Mouse (Mus musculus) adrenal gland, adult 2 months (tissue): ENCODE data around the gene Prkcz. TPM values are rescaled to one million over a fixed set of nuclear protein-coding genes. Genes with fewer than 3 reads are reported as not detected.
"Not testable (repeated sequence)": the region's sequence is repeated elsewhere in the genome, so short reads cannot be mapped to it uniquely, and the experiment has no call there.

Experiments used
- DNase-seq: peaks from one replicate; pipeline ENCODE4 v3.0.0; 2021
- polyA plus RNA-seq: library from polyadenylated mRNA; depleted of rRNA; stranded (reverse); fragments of >200 nt; gene quantifications from 2 replicates; pipeline ENCODE4 v1.2.3, GENCODE M21; 2012
- total RNA-seq, 2 experiments: library from RNA; stranded (reverse); gene quantifications; 2 replicates each; pipeline ENCODE4 v1.2.3; 2021

Prkcz gene
- total and polyA plus RNA-seq, 3 experiments = 4.0 to 6.0 (median 4.7) TPM

DNA sequence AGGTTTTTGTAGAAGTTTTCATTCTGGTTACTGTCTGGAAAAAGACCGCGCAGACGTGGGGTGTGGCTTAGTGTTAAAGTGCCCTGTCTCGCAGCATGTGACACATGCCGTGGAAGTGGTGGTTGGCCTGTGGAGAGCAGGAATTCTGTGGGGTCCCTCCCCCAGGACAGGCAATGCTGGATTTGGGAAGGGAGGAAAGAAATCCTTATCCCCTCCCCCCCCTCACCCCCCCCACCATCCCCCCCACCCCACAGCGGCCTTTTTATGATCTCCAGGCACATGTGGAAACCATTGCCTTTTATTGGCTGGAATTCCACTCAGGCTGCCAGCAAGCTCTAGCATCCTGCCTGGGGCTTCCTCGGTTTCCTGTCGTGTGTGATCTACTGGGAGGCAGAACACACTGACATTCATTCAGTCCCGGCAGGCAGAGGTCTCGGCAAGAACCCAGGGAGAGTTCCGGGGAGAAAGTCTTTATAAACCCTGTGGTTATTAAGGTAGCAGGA, 78.1 kb downstream of the Prkcz start:
- no peak for DNase-seq

DNA sequence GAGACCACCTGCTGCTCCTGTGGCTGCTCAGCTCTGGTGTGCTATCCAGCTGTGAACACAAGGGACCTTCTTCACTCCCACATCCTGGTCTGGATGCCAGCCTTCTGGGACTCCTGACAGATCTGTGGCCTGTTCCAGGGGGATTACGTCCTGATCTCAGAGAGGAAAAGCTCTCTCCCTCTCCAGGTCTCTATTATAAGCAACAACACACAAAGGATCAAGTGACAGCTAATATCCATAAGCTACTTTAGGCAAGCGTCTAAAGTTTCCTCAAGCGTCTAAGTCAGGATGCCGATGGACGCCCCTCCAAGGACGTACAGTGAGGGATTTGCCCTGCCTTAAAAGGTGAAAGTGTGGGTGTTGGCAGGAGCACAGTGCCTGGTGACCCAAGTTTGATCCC, 78.9 kb downstream of the Prkcz start:
- DNase-seq = no peak

DNA sequence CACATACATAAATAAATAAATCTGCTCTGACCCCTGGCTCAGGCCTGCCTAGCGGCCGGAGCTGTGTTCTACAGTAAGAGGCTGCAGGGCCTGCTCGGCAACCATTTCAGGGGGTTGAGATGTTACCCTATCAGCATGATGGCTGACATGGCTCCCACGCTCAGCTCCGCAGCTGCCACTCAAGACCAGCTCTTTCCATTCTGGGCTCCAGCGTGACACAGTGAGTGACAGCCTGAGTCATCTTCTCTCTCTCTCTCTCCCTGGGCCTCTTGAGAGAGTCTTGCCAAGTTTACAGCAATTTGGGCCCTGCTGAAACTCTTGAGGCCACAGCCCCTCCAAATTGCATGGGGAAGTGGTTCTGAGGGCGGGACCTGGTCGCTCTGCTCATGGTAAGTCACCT, 79.5 kb downstream of the Prkcz start:
- peak; percentile 24 for DNase-seq

DNA sequence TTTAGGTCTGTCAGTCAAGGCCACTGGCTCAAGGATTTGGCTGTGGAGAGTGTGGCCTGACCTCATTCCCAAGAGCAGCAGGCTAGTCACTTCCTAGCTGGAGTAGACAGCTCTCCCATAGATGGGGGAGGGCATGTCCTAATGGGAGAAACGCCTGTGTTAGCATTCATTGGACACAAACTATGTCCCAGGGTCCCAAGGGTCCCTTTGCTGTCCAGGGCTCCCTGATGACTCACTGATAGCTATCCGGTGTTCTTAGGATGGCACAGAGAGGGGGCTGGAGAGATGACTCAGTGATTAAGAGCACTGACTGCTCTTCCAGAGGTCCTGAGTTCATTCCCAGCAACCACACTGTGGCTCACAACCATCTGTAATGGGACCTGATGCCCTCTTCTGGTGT, 79.9 kb downstream of the Prkcz start:
- DNase-seq = peak; percentile 12

DNA sequence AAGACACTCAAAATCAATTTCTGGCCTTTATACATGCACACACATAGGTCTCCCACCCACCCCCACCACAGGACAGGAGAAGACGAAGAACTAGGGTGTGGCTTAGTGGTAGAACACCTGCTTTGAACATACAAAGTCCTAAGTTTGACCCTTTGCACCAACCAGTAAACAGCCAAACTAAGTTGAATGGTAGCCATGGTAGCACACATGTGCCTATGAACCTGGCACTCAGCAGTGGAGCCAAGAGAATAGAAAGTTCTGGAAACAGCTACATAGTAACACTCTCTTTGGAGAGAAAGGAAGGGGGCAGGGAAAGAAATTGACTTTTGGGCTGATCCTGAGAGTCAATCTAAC, 80.4 kb downstream of the Prkcz start:
- DNase-seq = no peak

DNA sequence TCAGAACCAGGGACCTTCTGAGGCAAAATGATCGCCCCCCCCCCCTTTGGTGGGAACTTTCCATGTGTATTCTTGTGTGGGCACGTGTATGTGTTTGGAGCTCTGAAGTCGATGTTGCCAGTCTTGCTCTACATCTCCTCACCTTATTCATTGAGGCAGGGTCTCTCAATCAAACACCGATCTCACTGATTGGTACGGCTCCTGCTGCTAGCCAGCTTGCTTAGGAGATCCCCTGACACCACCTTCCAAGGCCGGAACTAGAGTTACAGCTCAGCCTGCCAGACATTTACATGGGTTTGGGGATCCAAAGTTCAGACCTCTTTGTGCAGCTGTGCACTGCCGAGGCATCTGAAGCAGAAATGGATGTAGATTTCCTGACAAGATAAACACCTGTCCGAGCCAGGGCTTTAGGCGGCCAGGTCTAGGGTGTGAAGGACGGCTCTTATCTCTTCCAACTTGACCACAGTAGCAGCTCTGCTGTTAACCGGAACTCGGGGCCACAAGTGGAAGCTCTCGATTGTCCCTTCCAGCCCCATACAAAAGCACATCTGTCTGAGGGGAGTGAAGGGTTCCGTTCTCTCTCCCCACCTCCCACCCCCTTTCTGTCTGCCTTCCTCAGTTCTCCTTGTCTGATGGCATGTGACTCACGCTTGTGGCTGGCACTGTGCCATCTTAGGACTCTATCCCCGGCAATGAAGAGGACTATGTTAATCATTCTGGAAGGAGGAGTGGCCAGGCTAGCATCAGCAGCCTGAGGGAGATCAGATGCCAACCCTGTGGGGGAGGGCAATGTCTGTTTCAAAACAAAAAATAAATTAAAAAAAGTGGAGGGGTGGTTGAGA, 81.0 kb downstream of the Prkcz start:
- DNase-seq = peak; percentile 80

DNA sequence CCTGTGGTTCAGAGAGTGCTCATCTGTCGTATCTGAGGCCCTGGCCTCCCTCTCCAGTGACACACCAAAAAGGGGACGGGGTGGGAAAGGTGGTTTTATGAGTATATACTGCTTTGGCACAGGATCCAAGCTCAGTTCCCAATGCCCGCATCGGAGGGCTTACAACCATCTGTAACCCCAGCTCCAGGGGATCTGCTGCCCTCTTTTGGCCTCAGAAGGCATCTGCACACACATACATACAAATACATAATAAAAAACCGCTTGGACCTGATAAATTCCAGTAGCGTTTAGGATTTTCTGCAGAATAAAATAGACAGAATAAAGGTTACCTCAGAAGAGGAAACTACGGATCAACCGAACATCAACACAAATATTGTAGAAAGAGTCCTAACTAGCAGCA, 82.1 kb downstream of the Prkcz start:
- DNase-seq = no peak

DNA sequence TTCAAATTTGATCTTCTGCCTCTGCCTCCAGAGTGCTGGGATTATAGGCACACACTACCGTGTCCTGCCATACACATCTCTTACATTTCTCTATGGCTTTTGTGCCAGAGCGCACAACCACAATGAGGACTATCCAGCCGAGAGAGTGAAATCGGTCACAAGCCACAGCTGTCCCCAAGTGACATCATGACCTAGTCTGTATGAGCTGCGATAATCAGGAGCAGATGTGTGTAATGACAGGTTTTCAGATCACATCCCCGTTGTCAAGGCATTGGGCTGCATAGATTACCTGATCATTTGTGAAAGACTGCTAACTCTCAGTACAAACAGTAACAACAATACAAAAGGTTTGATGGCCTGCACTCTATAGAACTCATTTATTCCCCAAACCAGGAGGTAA, 83.2 kb downstream of the Prkcz start:
- no peak for DNase-seq

DNA sequence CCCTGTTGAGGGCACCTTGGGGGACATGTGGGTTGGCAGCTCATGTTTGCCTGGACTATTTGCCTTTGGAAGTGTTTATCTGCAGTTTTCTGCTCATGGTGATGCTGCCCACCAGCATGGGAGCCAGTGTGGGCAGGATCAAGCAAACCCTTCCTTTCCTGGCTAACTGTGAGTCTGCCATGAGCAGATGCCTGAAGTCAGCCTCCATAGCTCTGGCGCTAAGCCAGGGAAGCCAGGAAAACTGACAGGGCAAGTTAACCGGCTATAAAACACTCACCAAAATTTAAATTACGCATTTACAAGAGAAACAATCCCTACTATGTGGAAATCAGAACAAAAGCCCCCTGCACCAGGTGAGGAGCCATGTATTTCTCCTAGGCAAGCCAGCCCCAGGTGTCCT, 86.3 kb downstream of the Prkcz start:
- DNase-seq = no peak

DNA sequence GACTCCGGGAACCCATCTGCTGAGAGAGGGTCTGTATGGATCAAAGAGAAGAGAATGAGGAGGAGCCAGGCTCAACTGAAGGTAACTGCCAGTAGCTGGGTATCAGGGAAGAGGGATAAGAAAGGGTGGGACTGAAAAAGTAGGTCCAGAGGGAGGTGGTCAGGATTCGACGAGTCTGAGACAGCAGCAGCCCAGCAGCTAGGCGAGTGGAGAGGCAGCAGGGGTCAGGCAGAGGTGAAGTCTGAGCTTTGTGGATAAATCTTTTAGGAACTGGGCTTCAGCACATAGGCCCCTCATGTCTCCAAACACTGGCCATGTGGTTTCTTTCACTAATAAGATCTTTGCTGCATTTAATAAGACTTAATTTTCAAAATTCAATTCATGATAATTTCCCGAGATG, 86.7 kb downstream of the Prkcz start:
- DNase-seq = no peak

DNA sequence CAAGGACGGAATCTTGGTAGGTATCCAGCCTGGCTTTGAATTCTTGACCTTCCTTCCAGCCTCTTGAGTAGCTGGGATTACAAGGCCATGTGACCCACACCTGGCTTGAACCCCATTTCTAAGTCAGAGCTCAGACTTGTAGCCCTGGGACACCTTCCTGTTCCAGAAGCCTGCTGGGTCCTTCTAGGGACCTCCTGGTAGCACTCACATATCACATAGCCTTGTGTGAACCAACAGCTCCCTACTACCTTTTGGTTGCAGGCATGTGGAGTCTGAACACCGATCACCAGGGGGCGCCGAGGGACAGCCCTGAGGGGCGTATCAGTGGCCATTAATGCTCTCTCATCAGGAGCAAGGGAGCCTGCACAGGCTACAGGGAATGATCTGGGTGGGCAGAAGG, 92.8 kb downstream of the Prkcz start:
- DNase-seq = peak; percentile 71

DNA sequence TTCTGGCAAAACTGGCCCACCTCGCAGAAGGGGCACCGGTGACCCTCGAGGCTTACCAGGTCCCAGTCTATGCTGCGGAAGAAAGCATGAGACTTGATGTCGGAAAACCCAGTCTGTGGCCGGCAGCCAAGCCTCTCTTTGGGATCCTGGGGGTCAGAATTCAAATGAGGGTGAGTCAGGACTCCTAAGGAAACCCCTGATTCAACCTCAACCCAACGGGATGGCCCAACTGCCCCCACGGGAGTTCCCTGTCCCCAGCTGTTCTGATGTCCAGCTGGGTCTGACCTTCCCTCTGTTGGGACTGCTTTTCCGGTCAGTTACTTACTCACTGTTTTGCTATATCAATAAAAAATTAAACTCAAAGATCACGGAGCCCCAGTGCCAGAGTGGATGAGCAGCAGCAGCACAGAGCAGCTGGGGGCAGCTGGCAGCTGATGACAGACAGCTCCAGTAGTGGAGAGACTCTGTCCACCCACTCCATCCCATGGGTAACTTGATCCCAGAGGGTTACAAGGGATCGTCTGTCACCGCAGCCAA, 93.5 kb downstream of the Prkcz start:
- peak; percentile 16 for DNase-seq

DNA sequence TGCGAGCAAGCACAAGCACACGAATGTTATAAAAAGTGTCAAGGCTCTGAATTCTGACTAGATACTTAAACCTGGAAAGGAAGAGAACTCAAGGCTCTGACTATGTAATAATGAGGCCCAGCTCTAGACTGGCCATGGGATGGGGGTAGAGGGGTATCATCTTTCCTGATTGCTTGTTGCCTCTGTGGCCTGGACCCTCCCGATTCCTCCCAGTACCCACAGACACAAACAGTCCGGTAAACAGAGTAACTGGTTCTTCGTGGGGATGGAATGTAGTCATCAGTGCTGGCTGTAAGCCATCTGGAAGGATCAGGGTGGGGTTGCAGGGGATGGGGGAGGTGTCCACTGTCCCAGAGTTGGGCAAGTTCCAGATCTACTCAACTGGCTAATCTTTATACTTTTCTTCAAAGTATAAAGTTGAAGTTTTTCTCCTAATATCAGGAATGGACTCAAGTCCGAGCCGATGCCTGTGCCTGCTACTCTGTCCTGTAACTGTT, 94.1 kb downstream of the Prkcz start:
- DNase-seq = peak; percentile 18

DNA sequence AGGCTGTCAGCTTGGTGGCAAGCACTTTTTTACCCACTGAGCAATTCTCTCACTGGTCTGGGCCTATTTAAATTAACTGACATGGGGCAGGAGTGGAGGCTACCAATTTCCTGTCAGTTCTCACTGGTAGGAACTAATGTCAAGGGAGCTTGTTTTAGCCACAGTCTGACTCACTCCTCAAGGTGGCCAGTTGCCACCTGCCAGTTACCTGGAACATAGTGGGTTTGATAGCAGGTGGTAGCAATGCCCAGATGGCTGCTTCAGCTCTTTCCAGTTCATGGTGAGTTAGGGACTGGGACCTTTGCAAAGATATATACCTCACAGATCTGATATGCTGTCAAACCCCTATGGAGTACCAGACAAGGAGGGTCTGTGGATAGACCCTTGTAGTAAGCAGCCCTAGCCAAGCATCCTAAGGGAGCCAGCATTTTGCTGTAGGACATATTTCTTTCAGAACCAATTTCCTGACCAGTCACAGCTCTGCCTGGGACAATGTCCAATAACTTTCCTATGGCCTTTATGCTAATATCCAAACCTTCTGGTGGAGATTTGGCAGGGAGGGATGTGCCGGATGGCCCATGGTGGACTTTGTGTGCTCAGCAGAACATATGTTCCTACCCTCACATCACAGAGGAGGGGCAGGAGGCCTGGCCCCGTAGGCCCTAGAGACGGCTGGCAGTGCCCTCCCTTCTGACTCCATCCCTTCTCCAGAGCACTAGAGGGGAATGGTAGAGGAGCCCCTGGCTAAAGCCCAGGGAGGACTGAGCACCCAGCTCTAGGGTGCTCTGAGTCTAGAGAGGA, 96.4 kb downstream of the Prkcz start:
- no peak for DNase-seq

DNA sequence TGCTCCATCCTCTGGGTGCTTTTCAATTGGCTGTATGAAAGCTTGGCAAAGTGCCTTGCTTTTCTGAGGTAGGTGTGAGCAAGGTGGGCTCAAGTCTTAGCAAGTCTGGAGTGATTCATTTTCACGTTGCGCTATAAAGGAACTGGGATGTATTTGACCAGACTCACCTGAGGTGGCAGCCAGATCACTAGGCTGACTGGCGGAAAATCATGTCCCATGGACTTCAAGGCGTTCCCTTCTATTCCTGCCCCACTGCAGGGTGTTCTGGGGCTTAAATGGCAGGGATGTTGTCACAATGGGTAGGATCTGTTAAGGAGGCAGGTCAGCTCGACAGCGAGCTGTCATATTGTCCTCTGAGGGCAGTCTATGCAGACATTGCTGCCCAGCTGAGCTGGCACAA, 108.9 kb downstream of the Prkcz start:
- no peak for DNase-seq

DNA sequence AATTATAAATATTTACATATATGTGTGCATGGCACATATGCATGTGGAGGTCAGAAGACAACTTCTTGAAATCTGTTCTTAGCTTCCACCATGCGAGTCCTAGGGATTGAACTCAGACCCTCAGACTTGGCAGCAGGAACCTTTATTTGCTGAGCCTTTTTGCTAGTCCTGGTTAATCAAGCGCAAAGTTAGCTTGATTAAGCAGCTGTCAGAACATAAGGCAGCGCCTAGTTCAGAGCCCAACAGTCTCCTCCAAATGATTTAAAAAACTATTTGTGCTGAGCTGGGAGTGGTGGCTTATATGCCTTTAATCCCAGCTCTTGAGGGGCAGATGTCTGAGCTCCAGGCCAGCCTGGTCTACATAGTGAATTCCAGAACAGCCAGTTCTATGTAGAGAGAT, 110.0 kb downstream of the Prkcz start:
- DNase-seq = no peak

DNA sequence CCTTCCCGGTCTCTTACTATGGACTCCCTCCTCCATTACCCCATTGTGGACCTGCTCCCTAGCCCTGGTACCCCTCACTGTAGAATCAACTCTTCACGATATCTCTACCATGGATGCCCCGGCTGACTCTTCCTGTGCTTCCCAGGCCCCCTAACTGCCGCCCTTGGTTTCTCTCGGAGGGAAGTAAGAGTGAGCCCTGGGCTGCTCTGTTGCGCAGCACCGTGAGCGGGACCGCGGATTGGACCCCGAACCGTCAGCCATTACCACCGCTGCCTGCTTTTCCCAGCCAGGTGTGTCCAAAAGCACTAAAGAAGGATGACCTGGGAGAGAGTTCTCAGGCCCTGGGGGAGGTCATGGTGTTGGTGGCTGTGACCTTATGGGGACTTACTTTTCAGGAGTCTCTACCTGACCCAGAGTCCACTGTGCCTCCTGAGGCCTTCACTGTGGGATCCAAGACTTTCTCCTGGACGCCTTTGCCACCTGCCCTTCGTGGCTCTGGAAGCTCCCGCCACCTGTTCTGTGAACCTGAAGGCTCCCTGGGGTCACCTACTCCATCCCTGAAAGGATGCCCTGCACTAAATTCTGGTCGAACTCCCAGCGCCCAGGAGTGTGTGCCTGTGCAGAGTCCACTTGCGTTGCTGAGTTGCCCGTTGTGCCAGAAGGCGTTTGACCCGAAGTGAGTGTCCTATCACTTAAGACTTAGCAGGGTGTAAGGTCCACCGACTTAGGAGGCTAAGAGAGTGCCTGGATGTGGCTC, 110.6 kb downstream of the Prkcz start:
- DNase-seq = peak; percentile 53

DNA sequence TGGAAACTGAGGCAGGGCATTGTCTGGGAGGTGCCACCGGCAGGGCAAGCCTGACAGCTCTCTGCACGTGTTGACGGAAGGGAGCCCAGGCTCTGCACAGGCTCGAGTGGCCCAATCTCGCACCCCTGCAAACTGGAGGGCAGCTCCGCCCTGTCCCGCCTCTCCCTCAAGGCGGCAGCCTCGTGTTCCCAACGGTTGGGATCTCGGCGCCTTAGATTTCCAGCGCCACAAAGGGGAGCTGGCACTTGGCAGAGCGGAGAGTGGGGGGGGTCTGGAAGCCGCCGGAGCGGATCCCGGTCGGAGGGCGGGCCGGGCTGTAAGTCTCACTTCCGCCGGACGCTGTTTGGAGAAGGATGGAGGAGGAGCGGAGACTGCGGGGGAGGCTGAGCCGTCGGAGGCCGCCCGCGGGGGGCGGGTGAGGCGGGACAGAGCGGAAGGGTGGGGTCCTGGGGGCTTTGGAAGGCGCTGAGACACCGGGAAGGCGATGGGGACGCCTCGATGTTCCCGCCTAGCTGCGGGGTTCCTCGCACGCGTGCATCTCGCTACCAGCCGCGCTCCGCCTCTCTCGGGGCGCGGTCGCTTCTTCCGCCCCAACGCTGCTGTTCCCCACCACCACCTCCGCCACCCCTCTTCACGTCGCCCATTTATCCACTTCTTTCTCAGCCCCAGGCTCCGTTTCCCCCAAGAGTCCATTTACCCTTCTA, 111.4 kb downstream of the Prkcz start, which contains the start of gene Faap20:
Gene Faap20 (plus strand): TSS at position 155 of the 704 bp plus-strand sequence.
- DNase-seq = peak; percentile 94

DNA sequence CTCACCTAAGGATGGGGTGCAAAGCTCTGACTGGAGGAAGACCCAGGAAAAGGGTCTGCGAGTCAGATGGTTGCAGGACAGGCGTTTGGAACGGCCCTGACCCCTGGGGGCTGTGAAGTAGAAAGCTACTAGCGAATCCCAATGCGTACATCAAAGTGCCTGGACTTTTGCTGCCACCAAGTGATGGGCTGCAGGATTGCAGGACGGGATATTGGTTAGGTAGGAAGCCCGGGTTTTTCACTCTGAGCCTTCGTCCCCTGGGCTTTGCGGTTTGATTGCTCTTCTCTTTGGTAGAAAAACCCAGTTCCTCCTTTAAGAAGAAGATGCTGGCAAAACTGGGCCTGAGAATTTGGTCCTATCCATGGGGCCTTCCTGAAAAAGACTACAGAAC, 111.9 kb downstream of the Prkcz start:
- peak; percentile 92 for DNase-seq

DNA sequence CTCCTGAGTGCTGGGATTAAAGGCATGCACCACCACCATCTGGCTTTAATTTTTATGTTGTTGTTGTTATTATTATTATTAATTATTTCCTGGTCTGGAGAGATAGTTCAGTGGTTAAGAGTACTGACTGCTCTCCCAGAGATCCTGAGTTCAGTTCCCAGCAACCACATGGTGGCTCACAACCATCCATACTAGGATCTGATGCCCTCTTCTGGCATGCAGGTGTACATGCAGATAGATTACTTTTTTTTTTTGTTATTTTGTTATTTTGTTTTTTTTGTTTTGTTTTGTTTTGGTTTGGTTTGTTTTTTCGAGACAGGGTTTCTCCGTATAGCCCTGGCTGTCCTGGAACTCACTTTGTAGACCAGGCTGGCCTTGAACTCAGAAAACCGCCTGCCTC, 113.1 kb downstream of the Prkcz start:
- DNase-seq = not testable (repeated sequence)

DNA sequence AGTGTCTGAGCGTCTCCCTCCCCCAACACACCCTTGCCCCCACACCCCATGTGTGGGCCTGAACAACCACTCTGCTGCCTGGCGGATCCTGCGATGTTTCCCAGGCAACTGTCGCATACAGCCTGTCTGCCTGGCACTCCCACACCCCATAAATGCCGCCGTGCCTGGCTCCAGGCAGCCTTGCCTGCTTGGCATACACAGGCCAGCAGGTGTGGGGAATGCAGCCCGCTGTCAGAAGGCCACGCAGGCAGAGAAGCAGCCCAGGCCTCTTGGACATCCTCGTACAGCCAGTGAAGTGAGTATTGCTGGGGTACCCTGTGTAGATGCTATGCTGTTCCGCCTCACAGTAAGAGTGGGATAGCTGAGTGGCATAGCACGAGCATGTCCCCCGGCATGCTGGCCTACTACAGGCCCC, 114.5 kb downstream of the Prkcz start:
- no peak for DNase-seq
